22 mouse cellular contexts compared by ENCODE assay signal in genomic region chr12:59890973-59891372, GRCm38 (mm10).
A peak's percentile ranks its signal among the peaks of the same experiment; 100 is the strongest.
DNase-seq lines count a peak whose midpoint lies in the region; ATAC-seq lines count a peak whose summit lies in the region.
"Had no signal": no experiment of that assay in that cellular context is flagged by ENCODE, and none has a peak within 500 bp of the region (broad histone marks: within the 10 kb centered on the region; RNA-seq: fewer than 3 reads in every experiment).

No protein-coding gene starts in this region.

- no peak overlapping the region for H3K27ac ChIP-seq in forebrain, embryonic 16.5 days (ENCODE audit: low read length)
- H3K27ac ChIP-seq in forebrain, embryonic 10.5 days = no peak overlapping the region
- no peak overlapping the region for H3K27ac ChIP-seq in hindbrain, embryonic 16.5 days (ENCODE audit: low read depth, low read length)
- H3K27ac ChIP-seq in hindbrain, embryonic 13.5 days = no peak overlapping the region
- no peak overlapping the region for H3K27ac ChIP-seq in midbrain, embryonic 16.5 days (ENCODE audit: low read length)
- no peak overlapping the region for H3K27ac ChIP-seq in midbrain, embryonic 11.5 days (ENCODE audit: low read depth, low read length)
- H3K27ac ChIP-seq: heart, embryonic 15.5 days; hindbrain, postnatal 0 days had no signal

- no peaks in the 10 kb centered on the region for H3K9me3 ChIP-seq in forebrain, embryonic 16.5 days (ENCODE audit: control insufficient read depth, low read length)
- H3K9me3 ChIP-seq in forebrain, embryonic 10.5 days = no peaks in the 10 kb centered on the region
- H3K9me3 ChIP-seq in hindbrain, embryonic 16.5 days (ENCODE audit: control insufficient read depth, low read length) = no peaks in the 10 kb centered on the region
- no peaks in the 10 kb centered on the region for H3K9me3 ChIP-seq in hindbrain, embryonic 13.5 days
- H3K9me3 ChIP-seq in midbrain, embryonic 16.5 days (replicated peaks; ENCODE audit: control insufficient read depth, low read length, poor library complexity, severe bottlenecking) = 0 out of 2 replicates have a peak, but pooled peaks cover 3% of the 10 kb centered on the region
- no peaks in the 10 kb centered on the region for H3K9me3 ChIP-seq in midbrain, embryonic 11.5 days (ENCODE audit: control insufficient read depth, low read length)
- H3K9me3 ChIP-seq: heart, embryonic 12.5 days; heart, embryonic 15.5 days had no signal

- no peak overlapping the region for H3K4me3 ChIP-seq in forebrain, embryonic 16.5 days (replicated peaks; ENCODE audit: low read length)
- no peak overlapping the region for H3K4me3 ChIP-seq in forebrain, embryonic 10.5 days
- no peak overlapping the region for H3K4me3 ChIP-seq in hindbrain, embryonic 16.5 days (ENCODE audit: low read length)
- H3K4me3 ChIP-seq in hindbrain, embryonic 13.5 days = no peak overlapping the region
- no peak overlapping the region for H3K4me3 ChIP-seq in midbrain, embryonic 16.5 days (ENCODE audit: low read depth, low read length)
- H3K4me3 ChIP-seq in midbrain, embryonic 11.5 days (ENCODE audit: low read depth, low read length) = no peak overlapping the region
- H3K4me3 ChIP-seq: heart, embryonic 12.5 days; heart, embryonic 15.5 days had no signal

- H3K4me1 ChIP-seq in forebrain, embryonic 16.5 days (replicated peaks; ENCODE audit: control insufficient read depth, insufficient read depth, low read length) = no peaks in the 10 kb centered on the region
- H3K4me1 ChIP-seq in forebrain, embryonic 10.5 days = no peaks in the 10 kb centered on the region
- no peaks in the 10 kb centered on the region for H3K4me1 ChIP-seq in hindbrain, embryonic 16.5 days (ENCODE audit: control insufficient read depth, insufficient read depth, low read depth, low read length)
- H3K4me1 ChIP-seq in hindbrain, embryonic 13.5 days (replicated peaks) = no peaks in the 10 kb centered on the region
- no peaks in the 10 kb centered on the region for H3K4me1 ChIP-seq in midbrain, embryonic 16.5 days (ENCODE audit: control insufficient read depth, insufficient read depth, low read length)
- H3K4me1 ChIP-seq in midbrain, embryonic 11.5 days (ENCODE audit: control insufficient read depth, insufficient read depth, low read length) = no peaks in the 10 kb centered on the region
- H3K4me1 ChIP-seq: heart, embryonic 12.5 days; heart, embryonic 15.5 days had no signal

- 72% methylated on average over 6 of the region's 6 CpGs for WGBS in forebrain, embryonic 16.5 days
- WGBS in forebrain, embryonic 10.5 days = 90% methylated on average over 6 of the region's 6 CpGs
- 68% methylated on average over 6 of the region's 6 CpGs for WGBS in hindbrain, embryonic 16.5 days
- 73% methylated on average over 6 of the region's 6 CpGs for WGBS in hindbrain, embryonic 13.5 days
- 58% methylated on average over 6 of the region's 6 CpGs for WGBS in midbrain, embryonic 16.5 days
- WGBS in midbrain, embryonic 11.5 days = 85% methylated on average over 6 of the region's 6 CpGs

- ATAC-seq in forebrain, embryonic 16.5 days = peak; percentile 54
- ATAC-seq in hindbrain, embryonic 16.5 days = peak; percentile 40; the same call in 1 of the 2 replicates
- no peak for ATAC-seq in hindbrain, embryonic 13.5 days (ENCODE audit: low FRiP score)
- peak; percentile 71; the same call in 1 of the 2 replicates for ATAC-seq in midbrain, embryonic 16.5 days
- no peak for ATAC-seq in midbrain, embryonic 11.5 days (ENCODE audit: low FRiP score)
- ATAC-seq: CD4-positive, CD25-positive, alpha-beta regulatory T cell, adult 4 months; hindbrain, postnatal 0 days; inflammation-experienced regulatory T-cells, adult 6 months; intestine, embryonic 16.5 days had no signal

- no peak overlapping the region for H3K4me2 ChIP-seq in forebrain, embryonic 16.5 days (ENCODE audit: low read length)
- no peak overlapping the region for H3K4me2 ChIP-seq in hindbrain, embryonic 16.5 days (ENCODE audit: low read length)
- H3K4me2 ChIP-seq in hindbrain, embryonic 13.5 days = no peak overlapping the region
- no peak overlapping the region for H3K4me2 ChIP-seq in midbrain, embryonic 16.5 days (ENCODE audit: low read length)
- no peak overlapping the region for H3K4me2 ChIP-seq in midbrain, embryonic 11.5 days
- H3K4me2 ChIP-seq: heart, embryonic 12.5 days; heart, embryonic 15.5 days had no signal

- H3K36me3 ChIP-seq in forebrain, embryonic 16.5 days (ENCODE audit: control insufficient read depth, insufficient read depth) = no peaks in the 10 kb centered on the region
- H3K36me3 ChIP-seq in forebrain, embryonic 10.5 days (replicated peaks) = no peaks in the 10 kb centered on the region
- H3K36me3 ChIP-seq in hindbrain, embryonic 16.5 days (ENCODE audit: control insufficient read depth, insufficient read depth, low read length) = no peaks in the 10 kb centered on the region
- no peaks in the 10 kb centered on the region for H3K36me3 ChIP-seq in hindbrain, embryonic 13.5 days
- no peaks in the 10 kb centered on the region for H3K36me3 ChIP-seq in midbrain, embryonic 16.5 days (ENCODE audit: control insufficient read depth, insufficient read depth, low read length)
- H3K36me3 ChIP-seq in midbrain, embryonic 11.5 days (ENCODE audit: control insufficient read depth, insufficient read depth, low read length) = no peaks in the 10 kb centered on the region
- H3K36me3 ChIP-seq: heart, embryonic 12.5 days; heart, embryonic 15.5 days had no signal

- no peak overlapping the region for H3K9ac ChIP-seq in forebrain, embryonic 16.5 days (replicated peaks; ENCODE audit: low read depth, low read length)
- no peak overlapping the region for H3K9ac ChIP-seq in hindbrain, embryonic 16.5 days (ENCODE audit: low read depth, low read length)
- no peak overlapping the region for H3K9ac ChIP-seq in hindbrain, embryonic 13.5 days
- H3K9ac ChIP-seq in midbrain, embryonic 16.5 days (ENCODE audit: low read depth, low read length) = no peak overlapping the region
- no peak overlapping the region for H3K9ac ChIP-seq in midbrain, embryonic 11.5 days (ENCODE audit: low read length)
- H3K9ac ChIP-seq: heart, embryonic 12.5 days; heart, embryonic 15.5 days had no signal

- no peaks in the 10 kb centered on the region for H3K27me3 ChIP-seq in forebrain, embryonic 16.5 days (replicated peaks; ENCODE audit: control insufficient read depth, insufficient read depth, low read length)
- no peaks in the 10 kb centered on the region for H3K27me3 ChIP-seq in forebrain, embryonic 10.5 days (ENCODE audit: poor library complexity, severe bottlenecking)
- H3K27me3 ChIP-seq in hindbrain, embryonic 16.5 days (replicated peaks; ENCODE audit: control insufficient read depth, insufficient read depth, low read length) = no peaks in the 10 kb centered on the region
- no peaks in the 10 kb centered on the region for H3K27me3 ChIP-seq in hindbrain, embryonic 13.5 days
- no peaks in the 10 kb centered on the region for H3K27me3 ChIP-seq in midbrain, embryonic 16.5 days (ENCODE audit: control insufficient read depth, insufficient read depth, low read depth, low read length)
- H3K27me3 ChIP-seq in midbrain, embryonic 11.5 days (ENCODE audit: control insufficient read depth, insufficient read depth, low read length) = no peaks in the 10 kb centered on the region
- H3K27me3 ChIP-seq: heart, embryonic 12.5 days; heart, embryonic 15.5 days had no signal

- no peak for DNase-seq in forebrain, embryonic 10.5 days (ENCODE audit: extremely low spot score, low spot score)
- no peak for DNase-seq in midbrain, embryonic 11.5 days (ENCODE audit: low spot score, missing footprints)
- DNase-seq: adrenal gland, adult 8-10 months; adrenal gland, postnatal 25 days; cerebellum, adult 18-20 months; cerebellum, adult 9-10 months; cerebellum, postnatal 14 days; gastrocnemius, postnatal 25 days; heart, adult 18-20 months; heart, postnatal 10 days; heart, postnatal 36 days; kidney, adult 18-20 months had no signal

Comparison
In these comparisons a context has a peak if more than half of its experiments do, and no peak if none do; other contexts are left out.
1. ATAC-seq: peak in forebrain, embryonic 16.5 days (single experiment), hindbrain, embryonic 16.5 days (single experiment) and midbrain, embryonic 16.5 days (single experiment); none in hindbrain, embryonic 13.5 days (single experiment) and midbrain, embryonic 11.5 days (single experiment).